Mouse (Mus musculus) midbrain, embryonic 15.5 days (tissue): Measurements from ENCODE around the gene Inhba. TPM values are rescaled to one million over a fixed set of nuclear protein-coding genes. Genes with fewer than 3 reads are reported as not detected.

Experiments used
- ATAC-seq: fragments of 200-750 bp; cut with Nextera tagmentation; replicated peaks from 2 replicates; pipeline ENCODE4 v1.8.0; 2017; ENCODE audit warnings: moderate TSS enrichment
- H3K27ac ChIP-seq: fragments of 300-500 bp; sonication (generic); 2 replicates; pipeline ENCODE4 v1.5.1; 2015; ENCODE audit warnings: mild to moderate bottlenecking, inconsistent platforms
- H3K27me3 ChIP-seq: fragments of 300-500 bp; sonication (generic); replicated peaks from 2 replicates; pipeline ENCODE4 v1.6.1; 2015; ENCODE audit warnings: inconsistent platforms
- H3K36me3 ChIP-seq: fragments of 300-500 bp; sonication (generic); replicated peaks from 2 replicates; pipeline ENCODE4 v1.6.1; 2015; ENCODE audit warnings: inconsistent platforms
- H3K4me1 ChIP-seq: fragments of 300-500 bp; sonication (generic); 2 replicates; pipeline ENCODE4 v1.6.1; 2015; ENCODE audit warnings: inconsistent platforms
- H3K4me2 ChIP-seq: fragments of 300-500 bp; sonication (generic); 2 replicates; pipeline ENCODE4 v1.6.1; 2015; ENCODE audit warnings: inconsistent platforms, mild to moderate bottlenecking, moderate library complexity
- H3K4me3 ChIP-seq: fragments of 300-500 bp; sonication (generic); 2 replicates; pipeline ENCODE4 v1.5.1; 2015; ENCODE audit warnings: mild to moderate bottlenecking, inconsistent platforms
- H3K9ac ChIP-seq: fragments of 300-500 bp; sonication (generic); 2 replicates; pipeline ENCODE4 v1.6.1; 2015; ENCODE audit warnings: mild to moderate bottlenecking, inconsistent platforms
- H3K9me3 ChIP-seq: fragments of 300-500 bp; sonication (generic); 2 replicates; pipeline ENCODE4 v1.6.1; 2016; ENCODE audit warnings: inconsistent platforms
- WGBS: fragments of 180-500 bp; shearing (Covaris S2); methylation state at CpG from one replicate; pipeline ENCODE4 v1.1.7; 2015; ENCODE audit warnings: mixed read lengths; 5-methylcytosine and 5-hydroxymethylcytosine counted together
- polyA plus RNA-seq: library from polyadenylated mRNA; unstranded; fragments of >200 nt; fragmentation: Nextera tagmentation; extraction: Ambion mirVana; gene quantifications from 2 replicates; pipeline ENCODE4 v1.2.1, GENCODE M21; 2015

Inhba gene
- polyA plus RNA-seq, 1 experiment from 2014 or later, result 0.98 TPM

GRCm38 (mm10) chr13:16012243-16012887, 714 bp downstream of the Inhba start:
- ATAC-seq, result peak; percentile 95
- H3K27ac ChIP-seq, result no peak overlapping the region
- H3K9me3 ChIP-seq, result no peaks in the 10 kb centered on the region
- 8% methylated on average over 19 of the region's 19 CpGs for WGBS
- peak overlapping the region; percentile 40 for H3K9ac ChIP-seq
- H3K36me3 ChIP-seq, result no peaks in the 10 kb centered on the region
- H3K4me1 ChIP-seq, result peaks cover 17% of the 10 kb centered on the region
- peak overlapping the region; percentile 48 for H3K4me3 ChIP-seq
- H3K4me2 ChIP-seq, result peak overlapping the region; percentile 90
- peaks cover under 1% of the 10 kb centered on the region for H3K27me3 ChIP-seq

- WGBS, result 71% methylated on average over 3 of the region's 3 CpGs
- H3K9me3 ChIP-seq, result no peaks in the 10 kb centered on the region
- peaks cover 23% of the 10 kb centered on the region for H3K4me1 ChIP-seq
- H3K4me3 ChIP-seq, result no peak overlapping the region
- H3K27me3 ChIP-seq, result peaks cover 13% of the 10 kb centered on the region
- no peak overlapping the region for H3K9ac ChIP-seq
- H3K36me3 ChIP-seq, result no peaks in the 10 kb centered on the region
- H3K27ac ChIP-seq, result no peak overlapping the region
- H3K4me2 ChIP-seq, result no peak overlapping the region
- no peak for ATAC-seq
Measured at GRCm38 (mm10) chr13:16014166-16014565, 2.5 kb downstream of the Inhba start.

DNA sequence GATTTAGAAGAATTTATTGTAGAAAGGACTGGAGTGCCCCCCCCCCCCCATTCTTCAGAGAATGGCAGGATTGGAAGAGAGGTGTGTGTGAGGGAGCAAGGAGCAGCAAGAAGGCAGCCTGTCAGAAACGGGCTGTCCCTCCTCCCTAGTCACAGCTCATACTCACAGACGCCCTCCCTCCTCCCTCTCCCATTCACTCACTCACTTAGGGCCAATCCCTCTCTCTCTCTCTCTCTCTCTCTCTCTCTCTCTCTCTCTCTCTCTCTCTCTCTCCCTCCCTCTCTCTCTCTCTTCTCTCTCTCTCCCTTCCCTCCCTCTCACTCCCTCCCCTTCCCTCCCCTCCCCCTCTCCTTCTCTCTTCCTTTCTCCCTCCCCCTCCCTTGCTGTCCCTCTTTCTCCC, 4.9 kb downstream of the Inhba start:
- H3K4me1 ChIP-seq, result peaks cover 21% of the 10 kb centered on the region
- peaks cover 13% of the 10 kb centered on the region for H3K27me3 ChIP-seq
- no peak for ATAC-seq
- no peak overlapping the region for H3K4me2 ChIP-seq
- H3K36me3 ChIP-seq, result no peaks in the 10 kb centered on the region
- no peak overlapping the region for H3K27ac ChIP-seq
- H3K9me3 ChIP-seq, result no peaks in the 10 kb centered on the region
- 0% methylated on average over 1 of the region's 2 CpGs for WGBS
- H3K4me3 ChIP-seq, result no peak overlapping the region
- no peak overlapping the region for H3K9ac ChIP-seq

DNA sequence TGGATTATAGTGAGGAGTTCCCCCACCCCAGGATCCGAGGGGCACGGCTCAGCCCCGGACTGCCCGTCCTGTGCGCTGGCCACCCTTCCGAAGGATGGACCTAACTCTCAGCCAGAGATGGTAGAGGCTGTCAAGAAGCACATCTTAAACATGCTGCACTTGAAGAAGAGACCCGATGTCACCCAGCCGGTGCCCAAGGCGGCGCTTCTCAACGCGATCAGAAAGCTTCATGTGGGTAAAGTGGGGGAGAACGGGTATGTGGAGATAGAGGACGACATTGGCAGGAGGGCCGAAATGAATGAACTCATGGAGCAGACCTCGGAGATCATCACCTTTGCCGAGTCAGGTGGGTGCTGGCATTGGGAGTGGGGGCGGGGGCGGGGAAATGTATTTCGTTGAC, 5.7 kb downstream of the Inhba start:
- Histone ChIP-seq H3K9ac (peak overlapping the region; percentile 5; the same call in 1 of the 2 replicates), H3K4me3 (peak overlapping the region; percentile 34), H3K36me3 (no peaks in the 10 kb centered on the region), H3K27me3 (peaks cover 13% of the 10 kb centered on the region), H3K4me2 (peak overlapping the region; percentile 68), H3K9me3 (no peaks in the 10 kb centered on the region), H3K27ac (no peak overlapping the region), H3K4me1 (peaks cover 13% of the 10 kb centered on the region)
- ATAC-seq, result no peak
- under 1% methylated on average over 20 of the region's 20 CpGs for WGBS

- Histone ChIP-seq H3K4me3 (peak overlapping the region; percentile 34), H3K9ac (peak overlapping the region; percentile 5; the same call in 1 of the 2 replicates), H3K4me2 (peak overlapping the region; percentile 68), H3K27ac (no peak overlapping the region), H3K27me3 (peaks cover 13% of the 10 kb centered on the region), H3K36me3 (no peaks in the 10 kb centered on the region), H3K9me3 (no peaks in the 10 kb centered on the region), H3K4me1 (peaks cover 10% of the 10 kb centered on the region)
- ATAC-seq, result 0 out of 2 replicates have a peak, but pooled peaks have one; percentile 24
- WGBS, result 6% methylated on average over 9 of the region's 9 CpGs
Measured at GRCm38 (mm10) chr13:16017777-16018176, 6.1 kb downstream of the Inhba start.

DNA sequence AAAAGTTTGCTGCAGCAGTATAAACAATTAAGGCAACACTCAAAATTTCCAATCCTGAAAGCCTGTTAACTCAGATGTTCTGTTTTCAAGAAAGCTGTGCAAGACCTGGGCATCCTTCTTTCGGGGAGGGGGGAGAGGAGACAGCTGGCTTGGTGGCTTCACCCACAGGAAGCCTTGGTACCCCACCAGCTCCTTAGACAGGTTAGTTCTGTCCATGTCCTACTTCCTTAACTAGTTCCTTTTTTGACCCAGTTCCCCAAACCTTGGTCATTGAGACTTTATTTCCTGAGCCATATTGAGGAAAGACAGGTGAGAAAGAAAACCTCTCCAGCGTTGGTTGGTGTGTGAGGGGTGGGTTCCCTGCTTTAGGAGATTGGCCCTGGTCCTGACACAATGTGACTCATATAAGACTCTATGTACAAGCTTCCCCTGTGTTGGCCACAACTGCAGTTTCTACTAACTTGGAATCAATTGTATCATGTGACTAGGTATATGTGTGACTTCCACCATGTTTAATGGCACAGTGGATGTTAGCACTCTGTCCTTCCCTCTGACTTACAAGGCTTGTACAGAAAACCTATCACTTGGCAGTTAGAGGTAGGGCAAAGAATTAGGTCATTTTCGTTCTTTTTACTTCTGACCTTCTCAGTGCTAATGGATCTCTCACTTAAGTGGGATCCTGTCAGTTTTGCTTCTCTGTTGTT, 7.3 kb downstream of the Inhba start:
- H3K4me3 ChIP-seq, result no peak overlapping the region
- peaks cover 13% of the 10 kb centered on the region; the same call in 1 of the 2 replicates for H3K27me3 ChIP-seq
- H3K9ac ChIP-seq, result no peak overlapping the region
- H3K27ac ChIP-seq, result no peak overlapping the region
- no peak for ATAC-seq
- H3K9me3 ChIP-seq, result no peaks in the 10 kb centered on the region
- H3K4me1 ChIP-seq, result peaks cover 10% of the 10 kb centered on the region
- no peaks in the 10 kb centered on the region for H3K36me3 ChIP-seq
- no peak overlapping the region for H3K4me2 ChIP-seq
- WGBS, result 81% methylated on average over 3 of the region's 3 CpGs

DNA sequence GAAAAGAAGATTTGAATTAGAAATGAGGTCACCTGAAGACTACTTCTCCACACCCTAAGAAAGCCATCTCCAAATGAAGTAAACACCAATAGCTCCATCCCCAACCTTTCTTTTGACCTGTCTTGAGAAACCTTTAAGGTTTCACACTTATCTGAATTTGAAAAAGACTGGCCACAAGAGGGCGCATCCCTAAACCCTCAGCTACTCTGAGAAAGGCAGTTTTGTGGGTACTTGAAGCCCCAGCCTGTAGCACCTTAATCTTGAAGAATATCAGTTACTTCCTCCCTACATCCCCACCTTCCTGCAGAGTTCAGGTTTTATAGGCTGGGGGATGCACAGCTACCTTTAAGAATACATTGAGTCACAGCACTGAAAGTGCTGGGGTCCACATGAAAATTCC, 9.0 kb downstream of the Inhba start:
- WGBS, result 2% methylated on average over 1 of the region's 1 CpGs
- H3K4me1 ChIP-seq, result peaks cover 10% of the 10 kb centered on the region
- ATAC-seq, result no peak
- no peak overlapping the region for H3K4me2 ChIP-seq
- H3K36me3 ChIP-seq, result no peaks in the 10 kb centered on the region
- no peak overlapping the region for H3K27ac ChIP-seq
- H3K4me3 ChIP-seq, result no peak overlapping the region
- H3K9ac ChIP-seq, result no peak overlapping the region
- H3K9me3 ChIP-seq, result no peaks in the 10 kb centered on the region
- H3K27me3 ChIP-seq, result peaks cover 13% of the 10 kb centered on the region; the same call in 1 of the 2 replicates

DNA sequence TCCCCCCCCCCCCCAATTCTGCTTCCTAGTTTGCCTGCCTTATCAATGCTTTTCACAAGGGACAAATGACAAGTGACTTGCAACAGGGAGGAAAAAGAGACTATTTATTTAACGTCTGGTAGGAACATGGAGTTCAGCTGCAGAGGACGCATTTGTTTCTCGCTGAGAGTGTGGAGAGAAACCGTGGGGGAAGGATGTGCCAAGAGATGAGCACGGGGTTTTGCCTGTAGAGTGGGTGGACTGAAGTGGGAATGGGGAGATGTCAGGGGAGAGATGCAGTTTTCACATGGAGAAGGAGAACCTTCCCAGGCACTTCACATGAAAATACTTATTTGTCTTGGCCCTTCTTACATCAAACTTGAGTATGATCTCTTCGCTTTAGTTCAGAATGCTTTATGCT, 9.5 kb downstream of the Inhba start:
- H3K4me2 ChIP-seq, result no peak overlapping the region

DNA sequence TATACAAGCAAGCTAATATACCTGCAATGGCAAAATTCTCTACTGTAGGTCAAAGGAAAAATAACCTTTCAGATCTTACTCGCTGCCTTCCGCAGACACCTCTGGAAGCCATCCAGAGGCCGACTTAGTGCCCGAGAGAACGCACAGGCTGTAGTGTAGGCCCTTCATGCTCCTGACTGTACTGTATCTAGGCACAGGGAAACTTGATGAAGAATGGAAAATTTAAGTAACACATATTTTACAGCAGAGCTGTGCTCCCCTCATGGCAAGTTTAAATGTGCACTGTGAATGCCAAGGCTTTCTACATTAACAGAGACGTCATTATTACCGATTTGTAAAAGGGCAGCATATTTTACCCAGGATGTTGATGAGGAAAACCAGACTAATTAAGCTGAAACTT, 10.2 kb downstream of the Inhba start:
- Histone ChIP-seq H3K9me3 (no peaks in the 10 kb centered on the region), H3K27ac (no peak overlapping the region), H3K36me3 (no peaks in the 10 kb centered on the region), H3K4me2 (no peak overlapping the region), H3K4me3 (no peak overlapping the region), H3K4me1 (peaks cover 10% of the 10 kb centered on the region), H3K27me3 (peaks cover 13% of the 10 kb centered on the region; the same call in 1 of the 2 replicates), H3K9ac (no peak overlapping the region)
- no peak for ATAC-seq
- WGBS, result 86% methylated on average over 7 of the region's 7 CpGs

More for the DNA sequence above, 9.5 kb downstream of the Inhba start:
- Histone ChIP-seq H3K27ac (no peak overlapping the region), H3K4me3 (no peak overlapping the region), H3K36me3 (no peaks in the 10 kb centered on the region), H3K27me3 (peaks cover 13% of the 10 kb centered on the region; the same call in 1 of the 2 replicates), H3K9ac (no peak overlapping the region), H3K4me1 (peaks cover 10% of the 10 kb centered on the region), H3K9me3 (no peaks in the 10 kb centered on the region)
- no peak for ATAC-seq
- WGBS, result 61% methylated on average over 6 of the region's 6 CpGs

GRCm38 (mm10) chr13:16022536-16022935, 10.9 kb downstream of the Inhba start:
- 95% methylated on average over 8 of the region's 8 CpGs for WGBS
- no peaks in the 10 kb centered on the region for H3K36me3 ChIP-seq

DNA sequence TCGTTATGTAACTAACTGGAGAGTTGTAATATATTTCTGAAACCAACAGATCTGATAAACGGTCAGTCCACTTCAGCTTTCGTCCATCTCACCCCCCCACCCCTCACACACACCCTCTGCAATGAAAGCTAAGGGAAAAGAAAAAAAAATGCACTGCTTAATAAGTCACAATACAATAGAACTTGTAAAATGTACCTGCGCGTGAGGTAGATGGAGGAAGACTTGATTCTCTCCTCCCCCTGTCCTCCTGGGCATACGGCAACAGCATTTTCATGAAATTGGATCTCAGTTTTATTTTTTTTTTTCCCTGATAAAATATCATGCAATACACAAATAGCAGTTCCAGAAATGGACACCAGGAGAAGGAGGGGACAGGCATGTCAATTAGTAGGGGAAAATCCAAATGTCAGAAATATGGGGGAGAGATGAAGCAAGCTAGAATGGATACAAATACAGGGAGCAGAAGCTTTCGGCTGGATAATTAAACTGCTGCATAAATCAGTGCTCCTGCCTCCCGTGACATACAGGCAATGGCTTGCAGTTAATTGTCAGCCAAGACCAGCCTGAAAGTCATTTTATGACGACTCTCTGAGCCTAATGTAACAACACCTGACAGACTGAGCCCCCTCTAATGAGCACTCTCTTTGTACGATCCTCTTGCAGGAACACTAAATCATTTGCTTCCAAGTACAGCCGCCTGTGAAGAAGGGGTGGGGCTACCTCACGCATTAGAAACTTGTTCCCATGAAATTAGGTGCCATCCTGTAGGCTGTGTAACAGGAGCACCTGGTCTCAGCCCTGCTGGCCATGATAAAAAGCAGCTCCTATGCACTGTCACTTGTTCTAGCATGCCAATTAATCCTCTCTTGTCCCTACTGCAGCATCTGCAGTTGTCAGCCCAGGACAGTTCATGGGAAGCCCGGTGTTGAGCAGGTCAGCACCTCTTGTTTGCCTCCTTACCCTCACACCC, 11.7 kb downstream of the Inhba start:
- H3K4me3 ChIP-seq, result peak overlapping the region; percentile 26
- WGBS, result 53% methylated on average over 13 of the region's 13 CpGs
- H3K4me2 ChIP-seq, result peak overlapping the region; percentile 38
- ATAC-seq, result peak; percentile 93
- peak overlapping the region; percentile 55 for H3K27ac ChIP-seq
- no peaks in the 10 kb centered on the region for H3K4me1 ChIP-seq
- H3K9me3 ChIP-seq, result no peaks in the 10 kb centered on the region
- no peaks in the 10 kb centered on the region for H3K36me3 ChIP-seq
- H3K27me3 ChIP-seq, result peaks cover 3% of the 10 kb centered on the region; the same call in 1 of the 2 replicates
- no peak overlapping the region for H3K9ac ChIP-seq

More at GRCm38 (mm10) chr13:16022536-16022935, 10.9 kb downstream of the Inhba start:
- H3K4me3 ChIP-seq, result peak overlapping the region; percentile 26
- no peak overlapping the region for H3K9ac ChIP-seq
- peaks cover 11% of the 10 kb centered on the region; the same call in 1 of the 2 replicates for H3K27me3 ChIP-seq
- no peak overlapping the region for H3K27ac ChIP-seq
- no peaks in the 10 kb centered on the region for H3K9me3 ChIP-seq
- H3K4me1 ChIP-seq, result peaks cover 5% of the 10 kb centered on the region
- ATAC-seq, result 0 out of 2 replicates have a peak, but pooled peaks have one; percentile 14
- peak overlapping the region; percentile 38 for H3K4me2 ChIP-seq
